Comparison of ENCODE assay signal across 27 mouse cellular contexts in genomic region chr4:41460690-41461089, GRCm38 (mm10). TPM values are rescaled to one million over a fixed set of nuclear protein-coding genes. Genes with fewer than 3 reads are reported as not detected.
"Had no signal": no experiment of that assay in that cellular context is flagged by ENCODE, and none has a peak within 500 bp of the region (broad histone marks: within the 10 kb centered on the region; RNA-seq: fewer than 3 reads in every experiment).

No protein-coding gene starts in this region.

- H3K9ac ChIP-seq: embryonic facial prominence, embryonic 12.5 days; embryonic facial prominence, embryonic 13.5 days; embryonic facial prominence, embryonic 15.5 days; forebrain, embryonic 12.5 days; forebrain, embryonic 13.5 days; forebrain, embryonic 15.5 days; forebrain, postnatal 0 days had no signal

- H3K36me3 ChIP-seq: embryonic facial prominence, embryonic 13.5 days; embryonic facial prominence, embryonic 15.5 days; forebrain, embryonic 12.5 days; forebrain, embryonic 15.5 days had no signal

- ATAC-seq: forebrain, embryonic 13.5 days; forebrain, embryonic 14.5 days; forebrain, embryonic 15.5 days; forebrain, embryonic 16.5 days; forebrain, postnatal 0 days had no signal

- H3K27me3 ChIP-seq: embryonic facial prominence, embryonic 12.5 days; embryonic facial prominence, embryonic 13.5 days; embryonic facial prominence, embryonic 15.5 days; forebrain, embryonic 12.5 days; forebrain, embryonic 13.5 days; forebrain, embryonic 15.5 days had no signal

- H3K4me3 ChIP-seq: embryonic facial prominence, embryonic 12.5 days; embryonic facial prominence, embryonic 13.5 days; embryonic facial prominence, embryonic 15.5 days; erythroblast, embryonic 14.5 days; forebrain, embryonic 10.5 days; forebrain, embryonic 12.5 days; forebrain, embryonic 13.5 days; forebrain, embryonic 15.5 days; gastrocnemius, adult 2 months; heart, adult 2 months had no signal

- H3K9me3 ChIP-seq: embryonic facial prominence, embryonic 12.5 days; embryonic facial prominence, embryonic 13.5 days; embryonic facial prominence, embryonic 15.5 days; forebrain, embryonic 12.5 days; forebrain, embryonic 13.5 days; forebrain, embryonic 15.5 days had no signal

- DNase-seq: cerebellum, adult 8-10 months; cerebellum, adult 9-10 months; cerebellum, adult 9-11 months; cerebellum, postnatal 10 days; cerebellum, postnatal 14 days; cerebellum, postnatal 25 days; cerebellum, postnatal 36 days; embryo, embryonic 11 days; forebrain, postnatal 0 days; gastrocnemius, adult 2 months; gastrocnemius, postnatal 10 days; gastrocnemius, postnatal 14 days; gastrocnemius, postnatal 25 days; gastrocnemius, postnatal 36 days; heart, adult 11 months; heart, adult 18-20 months; heart, adult 2 months had no signal

- H3K27ac ChIP-seq: embryonic facial prominence, embryonic 12.5 days; embryonic facial prominence, embryonic 13.5 days; embryonic facial prominence, embryonic 15.5 days; forebrain, embryonic 10.5 days; forebrain, embryonic 12.5 days; forebrain, embryonic 13.5 days; forebrain, embryonic 15.5 days; gastrocnemius, adult 2 months; heart, adult 2 months had no signal

- H3K4me2 ChIP-seq: embryonic facial prominence, embryonic 12.5 days; embryonic facial prominence, embryonic 13.5 days; embryonic facial prominence, embryonic 15.5 days; forebrain, embryonic 12.5 days; forebrain, embryonic 13.5 days; forebrain, embryonic 15.5 days had no signal

RNA-seq across cellular contexts. Expression of gene AI464131, which starts 42.2 kb away (rescaled TPM):
- polyA plus RNA-seq: erythroblast, embryonic 14.5 days had no signal

RNA-seq across cellular contexts. Expression of gene 1110017D15Rik, which starts 56.4 kb away (rescaled TPM):
- polyA plus RNA-seq: erythroblast, embryonic 14.5 days had no signal
